19 mouse cellular contexts compared by ENCODE assay signal in genomic region chr1:193230935-193231334, GRCm38 (mm10). TPM values are rescaled to one million over a fixed set of nuclear protein-coding genes. Genes with fewer than 3 reads are reported as not detected.
DNase-seq lines count a peak whose midpoint lies in the region; ATAC-seq and TF ChIP-seq lines count a peak whose summit lies in the region.
"Had no signal": no experiment of that assay in that cellular context is flagged by ENCODE, and none has a peak within 500 bp of the region (broad histone marks: within the 10 kb centered on the region; RNA-seq: fewer than 3 reads in every experiment).

No protein-coding gene starts in this region.

- H3K4me2 ChIP-seq in intestine, embryonic 16.5 days (ENCODE audit: low read depth, low read length): no peak overlapping the region
- no peak overlapping the region for H3K4me2 ChIP-seq in intestine, postnatal 0 days (replicated peaks; ENCODE audit: low read depth)
- no peak overlapping the region for H3K4me2 ChIP-seq in lung, embryonic 15.5 days
- H3K4me2 ChIP-seq: forebrain, embryonic 13.5 days; heart, embryonic 11.5 days; midbrain, embryonic 13.5 days; stomach, embryonic 15.5 days had no signal

- H3K9ac ChIP-seq in intestine, embryonic 16.5 days (ENCODE audit: low read depth, low read length): no peak overlapping the region
- H3K9ac ChIP-seq in intestine, postnatal 0 days (ENCODE audit: low read depth, low read length): no peak overlapping the region
- no peak overlapping the region for H3K9ac ChIP-seq in lung, embryonic 15.5 days
- H3K9ac ChIP-seq: forebrain, embryonic 13.5 days; midbrain, embryonic 13.5 days; stomach, embryonic 15.5 days had no signal

- no peaks in the 10 kb centered on the region for H3K9me3 ChIP-seq in intestine, embryonic 16.5 days (ENCODE audit: control insufficient read depth, low read length)
- no peaks in the 10 kb centered on the region for H3K9me3 ChIP-seq in intestine, postnatal 0 days (ENCODE audit: control insufficient read depth)
- no peaks in the 10 kb centered on the region for H3K9me3 ChIP-seq in lung, embryonic 15.5 days
- H3K9me3 ChIP-seq: forebrain, embryonic 13.5 days; midbrain, embryonic 13.5 days; stomach, embryonic 15.5 days had no signal

- no peak for DNase-seq in lung, postnatal 14 days
- DNase-seq in MEL-GATA-1-ER (ENCODE audit: extremely low read depth, low read depth): peak; percentile 39
- DNase-seq in frontal cortex, postnatal 14 days (ENCODE audit: low spot score in 2 of 2): no peak
- DNase-seq in right cerebral cortex, postnatal 36 days (ENCODE audit: low spot score in 2 of 2): no peak
- DNase-seq: adrenal gland, postnatal 36 days; cerebellum, postnatal 36 days; heart, postnatal 36 days; layer of hippocampus, adult 9-11 months; lung, adult 2 months had no signal

- no peak for TF ChIP-seq CTCF in intestine, postnatal 0 days (IDR thresholded peaks at IDR 0.05; ENCODE audit: low read depth)

- peak; percentile 56; the same call in 1 of the 2 replicates for ATAC-seq in intestine, embryonic 16.5 days
- no peak for ATAC-seq in intestine, postnatal 0 days
- no peak for ATAC-seq in lung, embryonic 15.5 days (ENCODE audit: borderline replicate concordance, extremely low read depth, low FRiP score, low TSS enrichment)
- ATAC-seq in megakaryocyte, adult 5-6 weeks (ENCODE audit: poor library complexity, severe bottlenecking): peak; percentile 84
- ATAC-seq: activated CD4-positive, CD25-positive, alpha-beta regulatory T cell, adult 4 months; forebrain, embryonic 13.5 days; midbrain, embryonic 13.5 days had no signal

- H3K27me3 ChIP-seq in intestine, embryonic 16.5 days (replicated peaks; ENCODE audit: control insufficient read depth, insufficient read depth, low read length): no peaks in the 10 kb centered on the region
- H3K27me3 ChIP-seq in intestine, postnatal 0 days (replicated peaks; ENCODE audit: control insufficient read depth, insufficient read depth, low read length): no peaks in the 10 kb centered on the region
- no peaks in the 10 kb centered on the region for H3K27me3 ChIP-seq in lung, embryonic 15.5 days
- H3K27me3 ChIP-seq: forebrain, embryonic 13.5 days; midbrain, embryonic 13.5 days; stomach, embryonic 15.5 days had no signal

- H3K4me1 ChIP-seq in intestine, embryonic 16.5 days (ENCODE audit: control insufficient read depth, insufficient read depth, low read length): 0 out of 2 replicates have a peak, but pooled peaks cover 3% of the 10 kb centered on the region
- H3K4me1 ChIP-seq in intestine, postnatal 0 days (replicated peaks; ENCODE audit: control insufficient read depth, insufficient read depth, low read length): 0 out of 2 replicates have a peak, but pooled peaks cover 5% of the 10 kb centered on the region
- peaks cover 18% of the 10 kb centered on the region; the same call in 1 of the 2 replicates for H3K4me1 ChIP-seq in lung, embryonic 15.5 days
- H3K4me1 ChIP-seq: forebrain, embryonic 13.5 days; midbrain, embryonic 13.5 days; stomach, embryonic 15.5 days had no signal

- H3K27ac ChIP-seq in intestine, embryonic 16.5 days (ENCODE audit: low read length): no peak overlapping the region
- no peak overlapping the region for H3K27ac ChIP-seq in intestine, postnatal 0 days (ENCODE audit: low read depth, low read length)
- peak overlapping the region; percentile 65 for H3K27ac ChIP-seq in lung, embryonic 15.5 days
- H3K27ac ChIP-seq: forebrain, embryonic 13.5 days; midbrain, embryonic 13.5 days; stomach, embryonic 15.5 days had no signal

- no peaks in the 10 kb centered on the region for H3K36me3 ChIP-seq in intestine, embryonic 16.5 days (ENCODE audit: control insufficient read depth, insufficient read depth, low read length)
- no peaks in the 10 kb centered on the region for H3K36me3 ChIP-seq in intestine, postnatal 0 days (ENCODE audit: control insufficient read depth, insufficient read depth)
- H3K36me3 ChIP-seq in lung, embryonic 15.5 days: no peaks in the 10 kb centered on the region
- H3K36me3 ChIP-seq: midbrain, embryonic 13.5 days; stomach, embryonic 15.5 days had no signal

- WGBS in intestine, embryonic 16.5 days: 46% methylated on average over 5 of the region's 5 CpGs
- WGBS in intestine, postnatal 0 days: 37% methylated on average over 5 of the region's 5 CpGs
- WGBS in lung, embryonic 15.5 days: 34% methylated on average over 5 of the region's 5 CpGs

- no peak overlapping the region for H3K4me3 ChIP-seq in intestine, embryonic 16.5 days (ENCODE audit: low read length)
- H3K4me3 ChIP-seq in intestine, postnatal 0 days (ENCODE audit: low read depth, low read length): no peak overlapping the region
- no peak overlapping the region for H3K4me3 ChIP-seq in lung, embryonic 15.5 days
- H3K4me3 ChIP-seq: forebrain, embryonic 13.5 days; midbrain, embryonic 13.5 days; stomach, embryonic 15.5 days had no signal

RNA-seq across cellular contexts. Expression of gene Lamb3, which starts 23.4 kb away (rescaled TPM):
- polyA plus RNA-seq in intestine, embryonic 16.5 days (2015; fragmentation: Nextera tagmentation; extraction: Ambion mirVana): 4.1 and 4.3 TPM in 2 replicates
- polyA plus RNA-seq in intestine, postnatal 0 days (2015; fragmentation: Nextera tagmentation; extraction: Ambion mirVana): 1.7 and 2.5 TPM in 2 replicates
- polyA plus RNA-seq in lung, embryonic 15.5 days (2015; fragmentation: Nextera tagmentation; extraction: Ambion mirVana): 38.1 and 43.9 TPM in 2 replicates
- total RNA-seq in megakaryocyte, adult 5-6 weeks (2015): 2.2 and 3.4 TPM in 2 replicates
- 2.5 and 6.5 TPM in 2 replicates for total RNA-seq in megakaryocyte, adult 5-6 weeks (2017)

RNA-seq across cellular contexts. Expression of gene Traf3ip3, which starts 29.4 kb away (rescaled TPM):
- 3.4 and 4.0 TPM in 2 replicates for polyA plus RNA-seq in intestine, embryonic 16.5 days (2015; fragmentation: Nextera tagmentation; extraction: Ambion mirVana)
- 2.5 and 3.2 TPM in 2 replicates for polyA plus RNA-seq in intestine, postnatal 0 days (2015; fragmentation: Nextera tagmentation; extraction: Ambion mirVana)
- polyA plus RNA-seq in lung, embryonic 15.5 days (2015; fragmentation: Nextera tagmentation; extraction: Ambion mirVana): 2.9 and 3.8 TPM in 2 replicates
- 86.6 and 94.4 TPM in 2 replicates for total RNA-seq in megakaryocyte, adult 5-6 weeks (2015)
- total RNA-seq in megakaryocyte, adult 5-6 weeks (2017): 141 and 142 TPM in 2 replicates

RNA-seq across cellular contexts. Expression of gene Hsd11b1, which starts 32.9 kb away (rescaled TPM):
- 0.91 and 1.2 TPM in 2 replicates for polyA plus RNA-seq in intestine, embryonic 16.5 days (2015; fragmentation: Nextera tagmentation; extraction: Ambion mirVana)
- polyA plus RNA-seq in intestine, postnatal 0 days (2015; fragmentation: Nextera tagmentation; extraction: Ambion mirVana): 2.7 and 3.2 TPM in 2 replicates
- polyA plus RNA-seq in lung, embryonic 15.5 days (2015; fragmentation: Nextera tagmentation; extraction: Ambion mirVana): 19.3 and 27.1 TPM in 2 replicates
- total RNA-seq in megakaryocyte, adult 5-6 weeks (2015): 77.6 and 78.5 TPM in 2 replicates
- 36.9 and 44.9 TPM in 2 replicates for total RNA-seq in megakaryocyte, adult 5-6 weeks (2017)
- polyA plus RNA-seq: midbrain, embryonic 13.5 days; neural tube, embryonic 11.5 days had no signal

RNA-seq across cellular contexts. Expression of gene G0s2, which starts 42.1 kb away (rescaled TPM):
- polyA plus RNA-seq in intestine, embryonic 16.5 days (2015; fragmentation: Nextera tagmentation; extraction: Ambion mirVana): 20.0 and 25.1 TPM in 2 replicates
- 10.1 and 11.7 TPM in 2 replicates for polyA plus RNA-seq in intestine, postnatal 0 days (2015; fragmentation: Nextera tagmentation; extraction: Ambion mirVana)
- 148 and 169 TPM in 2 replicates for polyA plus RNA-seq in lung, embryonic 15.5 days (2015; fragmentation: Nextera tagmentation; extraction: Ambion mirVana)
- total RNA-seq in megakaryocyte, adult 5-6 weeks (2015): 31.0 and 35.4 TPM in 2 replicates
- total RNA-seq in megakaryocyte, adult 5-6 weeks (2017): 40.3 and 46.3 TPM in 2 replicates

Comparison
In these comparisons a context has a peak if more than half of its experiments do, and no peak if none do; other contexts are left out.
1. ATAC-seq: peak in intestine, embryonic 16.5 days (single experiment) and megakaryocyte, adult 5-6 weeks (single experiment); none in intestine, postnatal 0 days (single experiment) and lung, embryonic 15.5 days (single experiment).